Mouse (Mus musculus) ovary, postnatal 36 days (tissue): ENCODE data around the gene Gng2.

Source experiments
- DNase-seq: peaks from one replicate; pipeline ENCODE4 v3.0.0; 2022; ENCODE audit warnings: low spot score, mixed read lengths

The Gng2 gene

DNA sequence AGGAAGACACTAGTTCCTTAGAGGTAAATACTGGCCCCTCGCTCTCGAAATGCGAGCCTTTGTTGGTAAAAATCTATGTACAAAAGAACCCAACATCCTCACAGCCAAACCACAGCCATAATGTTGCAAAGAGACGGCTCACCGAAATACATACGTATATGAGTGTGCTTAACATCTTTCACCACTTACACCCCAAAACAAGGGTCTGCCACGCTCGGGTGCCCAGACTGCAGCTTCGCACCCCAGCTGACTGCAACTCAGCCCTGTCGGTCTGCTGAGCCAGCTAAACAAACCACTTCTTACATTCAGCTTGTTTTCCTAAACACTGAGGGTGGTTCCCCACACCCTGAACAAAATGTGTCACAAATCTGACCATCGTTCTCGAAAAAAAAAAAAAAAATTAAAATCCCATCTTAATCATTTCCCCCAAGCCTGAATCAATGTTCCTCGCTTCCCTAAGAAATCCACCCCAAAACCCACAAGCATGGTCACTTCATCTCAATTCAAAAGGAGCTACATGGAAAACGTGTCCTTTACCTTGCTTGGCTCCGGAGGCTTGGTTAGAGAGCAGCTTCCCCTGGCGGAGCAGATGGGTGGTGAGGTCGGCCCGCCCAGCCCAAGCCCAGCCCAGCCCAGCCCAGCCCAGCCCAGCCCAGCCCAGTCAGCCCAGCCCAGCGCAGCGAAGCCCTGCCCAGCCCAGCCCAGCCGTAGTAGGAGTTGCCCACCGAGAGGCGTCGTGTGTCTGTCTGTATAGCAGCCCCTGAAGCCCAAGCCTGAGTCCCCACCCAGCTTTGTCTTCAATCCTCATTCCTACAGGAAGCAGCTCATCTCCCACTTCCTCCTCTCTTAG lies 781 bp downstream of the Gng2 start:
- DNase-seq: peak; percentile 74

DNA sequence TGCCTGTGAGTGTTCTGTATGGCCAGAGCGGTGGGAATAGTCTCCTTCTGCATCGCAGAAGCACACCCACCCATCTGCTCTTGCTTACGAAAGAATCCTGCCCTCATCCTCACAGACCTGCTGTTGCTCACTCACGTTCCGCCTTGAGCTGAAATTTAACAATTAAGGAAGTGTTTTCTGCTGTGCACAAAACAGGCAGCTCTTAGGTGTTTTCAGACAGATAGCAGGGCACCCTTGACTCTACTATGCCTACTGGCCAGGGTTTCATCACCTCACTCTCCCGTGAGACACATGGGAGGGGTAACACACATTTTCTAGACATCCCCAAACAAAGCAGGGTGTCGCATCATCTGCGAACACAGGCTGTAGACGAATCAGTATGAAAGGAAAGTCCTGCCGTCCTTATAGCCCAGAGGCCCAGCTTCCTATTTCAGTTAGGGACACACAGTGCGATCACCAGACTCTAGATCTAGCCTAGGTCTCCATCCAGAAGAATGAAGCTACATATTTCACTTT lies 2.4 kb downstream of the Gng2 start:
- no peak for DNase-seq

DNA sequence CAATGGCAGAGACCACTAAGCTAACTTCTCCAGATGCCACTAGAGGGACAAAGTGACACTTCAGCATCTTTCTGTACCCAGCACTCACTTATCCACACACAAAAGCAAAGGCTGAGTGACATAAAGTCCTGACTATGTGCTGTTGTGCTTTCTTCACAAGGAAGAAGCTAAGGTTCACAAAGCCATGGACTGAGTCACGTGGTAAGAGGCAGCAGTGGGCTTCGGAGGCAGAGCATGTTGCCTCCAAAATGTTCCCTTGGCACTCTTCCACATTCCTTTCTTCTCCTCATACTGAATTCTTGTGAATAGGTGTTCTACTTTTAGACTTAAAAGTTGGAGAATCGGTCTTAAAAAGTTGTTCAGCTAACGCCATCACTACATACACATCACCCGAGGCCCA lies 3.0 kb downstream of the Gng2 start:
- DNase-seq: no peak

DNA sequence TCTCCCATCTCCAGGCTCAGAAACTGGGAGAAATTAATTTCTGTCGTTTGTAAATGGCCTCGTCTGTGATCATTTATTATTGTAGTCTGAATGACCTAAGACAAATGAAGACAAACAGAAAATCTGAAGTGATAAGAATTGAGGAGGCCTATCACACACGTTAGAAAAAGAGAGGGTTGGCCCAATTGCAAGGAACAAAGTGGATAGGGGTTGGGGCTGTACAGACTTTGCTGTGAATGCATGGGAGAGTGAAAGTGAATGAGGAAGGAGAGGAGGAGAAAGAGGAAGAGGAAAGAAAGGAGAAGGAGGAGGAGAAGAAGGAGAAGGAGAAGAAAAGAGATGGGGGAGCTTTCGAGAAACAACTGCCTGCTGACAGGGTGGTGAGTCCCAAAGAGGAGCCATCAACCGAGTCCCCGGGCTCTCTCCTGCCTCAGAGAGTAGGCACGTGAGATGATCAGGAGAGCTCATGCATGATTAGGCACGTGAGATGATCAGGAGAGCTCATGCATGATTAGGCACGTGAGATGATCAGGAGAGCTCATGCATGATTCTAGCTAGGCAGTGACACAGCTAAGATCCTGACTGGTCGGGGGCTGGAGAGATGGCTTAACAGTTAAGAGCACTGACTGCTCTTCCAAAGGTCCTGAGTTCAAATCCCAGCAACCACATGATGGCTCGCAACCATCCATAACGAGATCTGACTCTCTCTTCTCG lies 5.0 kb downstream of the Gng2 start:
- DNase-seq: no peak

DNA sequence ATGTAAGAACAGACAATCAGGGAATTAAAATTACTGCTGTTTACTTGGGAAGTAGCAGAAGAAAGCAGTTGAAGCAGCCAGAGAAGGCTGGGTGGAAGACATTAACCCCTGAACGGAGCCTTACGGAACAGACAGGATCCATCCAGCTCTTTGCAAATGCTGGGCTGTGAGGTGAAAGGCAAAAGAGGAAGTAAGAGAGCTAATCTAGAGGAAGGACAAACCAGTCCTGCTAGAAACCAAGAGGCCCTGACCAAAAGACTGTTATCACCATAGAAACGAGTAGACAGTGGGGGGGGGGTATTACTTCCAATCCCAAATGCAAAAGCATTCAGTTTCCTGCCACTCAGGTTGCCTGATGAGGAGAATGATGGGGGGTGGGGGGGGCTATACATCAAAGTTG lies 6.6 kb downstream of the Gng2 start:
- no peak for DNase-seq

DNA sequence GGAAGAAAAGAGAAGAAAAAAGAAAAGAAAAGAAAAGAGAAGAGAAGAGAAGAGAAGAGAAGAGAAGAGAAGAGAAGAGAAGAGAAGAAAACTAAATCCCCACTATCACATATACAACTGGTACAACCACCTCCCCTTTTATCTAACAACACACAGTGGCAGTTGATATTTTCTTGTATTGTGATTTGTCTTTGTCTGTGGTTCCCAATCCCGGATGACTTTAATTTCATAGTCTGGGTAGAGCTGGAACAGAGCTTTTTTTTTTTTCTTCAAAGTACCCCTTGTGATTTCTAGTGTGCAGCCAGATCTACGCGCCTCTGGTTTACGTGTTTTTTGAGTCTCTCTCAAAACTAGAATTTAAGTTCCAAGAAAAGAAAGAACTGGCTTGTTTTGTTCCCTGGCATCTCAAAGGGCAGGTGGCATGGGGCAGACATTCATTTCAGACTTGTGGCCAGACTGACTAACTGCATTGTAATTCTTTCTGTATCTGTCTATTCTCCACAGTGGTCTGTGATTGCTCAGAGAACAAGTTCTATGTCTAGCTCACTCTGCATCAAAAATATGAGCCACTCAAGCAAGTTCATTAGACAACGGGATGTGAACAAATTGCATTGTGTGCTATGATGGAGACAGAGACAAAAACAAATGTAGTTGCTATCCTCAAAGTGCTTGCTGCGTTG lies 7.2 kb downstream of the Gng2 start:
- DNase-seq: no peak

DNA sequence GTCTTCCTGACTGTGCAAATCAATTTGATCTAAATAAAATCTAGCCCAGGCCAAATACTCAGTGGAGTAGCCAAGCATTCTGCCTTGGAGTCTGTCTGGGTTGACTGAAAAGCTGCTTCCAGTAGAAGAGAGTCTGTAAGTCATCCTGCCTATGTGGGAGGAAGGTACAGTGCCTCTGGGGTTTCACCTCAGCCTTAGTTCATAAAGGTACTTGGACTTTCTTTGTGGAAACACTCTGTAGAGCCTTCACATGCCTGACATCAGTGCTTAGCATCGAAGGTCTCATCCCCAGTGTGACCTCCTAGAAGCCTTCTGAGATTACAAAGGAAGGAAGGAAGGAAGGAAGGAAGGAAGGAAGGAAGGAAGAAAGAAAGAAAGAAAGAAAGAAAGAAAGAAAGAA lies 7.9 kb downstream of the Gng2 start:
- DNase-seq: no peak

DNA sequence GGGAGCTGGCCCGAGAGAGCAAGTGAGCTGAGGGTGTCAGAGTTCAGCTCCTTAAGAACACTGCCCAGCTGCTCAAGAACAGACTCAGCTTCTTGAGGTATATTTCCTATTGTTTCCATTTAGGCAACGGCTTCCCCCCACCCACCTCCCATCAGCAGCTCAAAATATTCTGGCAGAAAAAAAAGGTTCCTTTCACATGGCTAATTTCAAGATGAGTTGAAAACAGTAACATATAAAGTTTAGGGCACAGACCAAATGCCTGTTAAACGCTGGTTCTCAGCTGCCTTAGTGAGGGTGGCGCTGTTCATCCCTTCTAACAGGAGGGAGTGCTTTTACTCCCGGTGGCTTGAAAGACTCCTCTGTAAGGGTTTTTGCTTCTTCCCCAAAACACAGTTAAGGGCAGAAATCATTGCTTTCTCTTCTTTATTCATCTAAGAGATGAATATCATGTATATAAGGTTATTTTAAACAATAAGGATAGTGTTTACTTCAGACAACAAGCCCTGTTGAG lies 8.4 kb downstream of the Gng2 start:
- DNase-seq: no peak

DNA sequence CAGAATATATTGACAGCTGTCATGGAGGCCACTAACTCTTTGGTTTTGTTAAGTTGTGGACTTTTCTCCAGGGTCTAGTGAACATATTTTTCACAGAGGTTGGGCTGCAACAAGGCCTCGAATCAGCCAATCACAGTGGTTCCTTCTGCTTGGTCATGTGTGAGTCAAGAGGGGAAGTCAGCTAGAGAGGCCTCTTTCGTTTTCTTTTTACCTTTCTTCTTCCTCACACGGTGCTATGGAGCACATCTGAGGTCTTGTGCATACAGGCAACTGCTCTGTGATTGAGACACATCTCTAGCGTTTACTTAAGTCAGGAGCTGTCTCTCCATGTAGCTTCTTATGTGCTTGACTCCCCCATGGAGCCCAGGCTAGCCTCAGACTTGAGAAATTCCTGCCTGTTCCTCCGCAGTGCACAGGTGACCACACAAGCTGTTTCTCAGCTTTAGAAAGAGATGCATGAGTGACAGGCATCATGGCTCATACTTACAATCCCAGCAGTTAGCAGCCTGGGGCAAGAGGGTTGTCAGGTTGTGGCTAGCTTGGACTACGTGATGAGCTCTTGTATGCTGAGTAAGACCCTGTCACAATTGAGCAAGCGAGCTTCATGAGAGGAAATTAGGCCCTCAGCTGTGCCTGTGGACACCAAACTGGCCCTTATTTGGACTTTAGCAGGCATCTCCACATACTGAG lies 9.0 kb downstream of the Gng2 start:
- no peak for DNase-seq

DNA sequence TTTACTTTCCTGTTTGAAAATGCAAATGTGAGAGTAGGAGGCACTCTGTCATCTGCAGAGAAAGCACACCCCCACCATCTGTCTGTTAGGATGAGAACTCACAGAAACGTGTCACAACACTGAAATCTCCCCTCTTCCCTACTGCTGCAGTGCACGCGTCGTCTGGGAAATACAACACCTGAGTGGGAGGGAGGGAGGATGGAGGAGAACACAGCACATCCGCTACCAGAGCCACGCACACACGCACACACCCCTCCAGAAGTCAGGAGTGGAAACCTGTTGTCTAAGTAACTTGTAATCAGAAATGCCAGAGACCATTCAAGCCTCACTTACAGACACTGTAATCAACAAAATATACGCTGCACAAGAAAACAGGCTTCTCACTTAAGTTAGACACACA lies 9.9 kb downstream of the Gng2 start:
- no peak for DNase-seq

DNA sequence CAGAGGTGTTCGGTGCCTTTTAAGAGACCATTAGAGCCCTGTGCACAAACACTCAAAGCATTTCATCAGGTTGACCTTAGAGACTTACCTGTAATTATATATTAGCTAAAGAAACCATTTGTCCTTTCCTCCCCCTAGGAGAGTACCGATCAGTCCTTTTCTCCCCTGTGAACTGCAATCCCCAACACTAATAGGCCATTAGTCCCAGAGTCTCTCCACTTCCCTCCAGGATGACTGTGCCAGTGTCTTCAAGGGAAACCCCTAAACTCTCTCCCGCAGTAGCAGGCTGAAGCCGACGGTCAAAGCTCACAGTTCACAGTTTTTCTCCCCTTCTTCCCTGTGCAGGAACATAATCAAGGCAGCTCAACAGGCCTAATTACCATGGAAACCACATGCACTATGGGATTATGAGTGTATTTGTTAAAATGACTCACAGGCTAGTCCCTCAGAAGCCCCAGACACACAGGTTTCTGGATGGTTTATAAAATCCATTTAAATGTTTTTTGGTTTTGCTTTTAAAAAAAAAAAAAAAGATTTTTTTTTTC lies 13.4 kb downstream of the Gng2 start:
- no peak for DNase-seq

DNA sequence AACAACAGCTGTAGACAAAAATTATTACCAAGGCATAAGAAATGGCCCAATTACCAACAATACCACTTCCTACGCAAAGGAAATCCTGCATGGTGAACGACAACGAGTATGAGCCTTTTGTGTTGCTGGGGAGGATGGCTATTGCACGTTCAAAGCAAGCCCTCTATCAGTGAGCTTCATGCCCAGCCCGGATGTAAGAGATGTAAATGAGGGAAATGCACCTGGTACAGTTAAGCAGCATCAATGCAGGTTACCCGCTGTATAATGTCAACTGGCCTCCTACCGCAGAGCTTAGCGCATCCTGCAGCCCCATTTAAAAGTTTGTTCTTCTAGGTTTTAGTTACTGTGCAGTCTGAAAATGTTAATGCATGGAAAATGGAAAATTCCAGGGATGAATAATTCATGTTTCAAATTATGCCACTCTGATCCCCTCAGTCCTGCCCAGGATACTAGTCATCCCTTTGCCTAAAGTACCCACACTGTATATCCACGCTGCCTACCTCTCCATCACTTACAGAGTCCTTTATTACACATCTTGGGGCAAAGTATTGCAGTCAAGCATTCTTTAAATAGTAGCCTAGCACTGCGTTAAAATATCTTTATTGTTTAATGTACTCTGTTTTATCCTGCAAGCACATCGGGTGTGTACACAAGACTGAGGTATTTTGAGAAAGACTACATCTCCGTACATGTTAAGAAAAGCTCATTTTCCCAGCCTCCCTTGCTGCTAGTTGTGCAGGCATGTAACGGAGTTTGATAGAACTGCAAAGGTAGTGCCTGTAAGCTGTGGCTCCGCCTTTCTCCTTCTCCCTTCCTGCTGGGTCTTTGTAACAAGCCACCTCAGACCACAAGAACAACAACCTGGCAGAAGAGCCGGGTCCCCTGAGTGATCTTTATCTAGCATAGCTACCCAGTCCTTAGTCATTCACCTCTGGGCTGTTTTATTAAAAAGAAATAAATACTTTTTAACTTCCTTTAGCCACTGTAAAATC lies 15.2 kb downstream of the Gng2 start:
- DNase-seq: no peak

DNA sequence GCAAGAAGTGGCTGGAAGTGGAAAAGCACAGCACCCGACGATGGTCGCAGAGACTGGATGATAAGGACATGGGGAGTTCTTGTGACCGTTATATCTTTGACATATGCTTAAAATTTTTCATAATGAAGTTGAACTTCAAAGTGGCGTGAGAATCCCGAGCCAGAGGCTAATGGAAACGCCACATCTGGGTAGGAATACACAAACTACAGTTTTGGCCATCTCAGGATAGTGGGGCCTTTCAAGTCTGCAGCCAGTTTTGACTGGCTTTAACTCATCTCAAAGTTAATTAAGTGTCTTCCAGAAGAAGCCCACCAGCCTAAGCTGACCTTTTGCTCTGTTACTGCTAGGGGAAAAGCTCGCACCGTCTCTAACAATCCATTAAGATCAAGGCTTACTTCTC lies 17.6 kb downstream of the Gng2 start:
- DNase-seq: no peak

DNA sequence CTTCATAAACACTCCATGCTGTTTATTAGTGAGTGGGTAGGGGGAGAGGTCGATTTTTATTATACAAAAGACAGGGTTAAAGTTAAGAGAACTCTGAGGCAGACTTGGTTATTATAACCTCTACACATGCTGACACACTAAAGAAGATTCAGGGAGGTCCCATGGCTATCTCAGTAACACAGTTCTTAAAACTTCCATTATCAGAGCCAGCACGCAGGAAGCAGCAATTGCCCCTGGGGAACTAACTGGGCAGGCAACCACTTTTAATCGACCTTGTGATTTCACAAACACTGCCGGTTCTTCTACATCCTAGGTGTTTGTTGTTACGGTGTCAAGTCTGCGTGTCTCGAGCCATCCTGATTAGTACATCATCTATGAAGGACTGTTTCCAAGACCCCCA lies 22.4 kb downstream of the Gng2 start:
- DNase-seq: no peak

DNA sequence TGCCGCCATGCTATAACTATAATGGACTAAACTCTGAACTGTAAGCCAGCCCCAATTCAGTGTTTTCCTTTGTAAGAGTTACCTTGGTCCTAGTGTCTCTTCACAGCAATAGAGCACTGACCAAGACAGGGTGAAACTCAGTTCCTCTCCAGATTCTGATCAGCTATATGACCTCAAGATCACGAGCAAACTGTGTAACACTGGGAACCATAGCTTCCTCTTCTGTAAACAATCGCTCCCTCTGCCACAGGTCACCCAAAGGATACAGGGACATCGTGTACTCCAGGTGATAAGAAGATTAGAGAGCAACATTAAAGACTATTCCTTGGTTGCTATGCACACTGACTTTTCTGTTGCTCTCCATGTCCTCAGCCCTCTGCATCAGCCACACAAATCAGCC lies 26.6 kb downstream of the Gng2 start:
- DNase-seq: no peak

DNA sequence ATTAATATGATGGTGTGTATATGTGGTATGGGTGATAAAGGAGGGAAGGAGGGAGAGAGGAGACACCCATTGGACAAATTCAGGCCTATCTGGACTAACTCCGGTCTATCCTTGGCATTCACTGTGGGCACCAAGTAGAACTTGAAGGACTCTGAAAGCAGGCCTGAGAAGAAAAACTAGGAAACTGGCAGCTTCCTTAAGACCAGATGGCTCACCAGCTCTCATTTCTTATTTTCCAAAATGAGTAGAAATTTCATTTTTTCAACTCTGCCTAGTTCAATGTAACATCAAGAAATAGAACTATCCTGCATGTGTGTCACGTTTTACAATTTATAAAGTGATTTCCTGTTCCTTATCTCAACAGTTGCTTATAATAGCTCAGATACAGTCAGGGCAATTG lies 28.0 kb downstream of the Gng2 start:
- no peak for DNase-seq

DNA sequence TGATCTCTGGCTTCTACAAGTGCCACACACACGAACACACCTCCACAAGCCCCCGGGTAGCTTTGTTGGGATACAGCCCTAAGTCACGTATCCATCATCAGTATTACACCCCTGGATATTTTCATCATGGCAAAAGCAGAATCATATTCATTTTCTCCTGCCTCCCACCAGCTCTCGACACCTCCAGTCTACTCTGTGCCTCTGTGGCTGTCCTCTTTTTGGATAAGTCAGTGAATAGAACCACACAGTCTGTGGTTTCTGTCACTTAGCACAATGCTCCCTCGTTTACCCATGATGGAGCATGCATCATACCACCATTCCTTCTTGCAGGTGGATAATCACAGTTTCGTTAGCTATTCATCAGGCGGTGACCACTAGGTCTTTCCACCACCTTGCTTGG lies 31.2 kb downstream of the Gng2 start:
- no peak for DNase-seq

DNA sequence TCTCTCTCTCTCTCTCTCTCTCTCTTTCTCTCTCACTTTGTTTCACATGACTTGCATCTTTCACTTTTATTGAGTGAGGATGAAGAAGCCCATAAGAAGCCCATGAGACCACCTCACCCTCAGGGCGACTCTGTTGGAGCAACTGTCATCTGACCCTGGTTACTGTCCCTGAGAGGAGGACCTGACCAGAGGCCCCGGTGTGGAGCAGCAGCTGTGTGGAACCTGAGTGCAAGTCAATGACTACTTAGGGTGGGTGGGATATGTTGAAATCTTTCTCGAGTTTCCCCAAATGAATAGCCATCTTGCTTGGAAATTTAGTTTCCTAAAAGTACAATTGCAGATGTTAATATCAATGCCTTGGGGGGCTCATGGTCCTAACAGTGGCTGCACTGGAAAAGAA lies 34.7 kb downstream of the Gng2 start:
- DNase-seq: no peak

DNA sequence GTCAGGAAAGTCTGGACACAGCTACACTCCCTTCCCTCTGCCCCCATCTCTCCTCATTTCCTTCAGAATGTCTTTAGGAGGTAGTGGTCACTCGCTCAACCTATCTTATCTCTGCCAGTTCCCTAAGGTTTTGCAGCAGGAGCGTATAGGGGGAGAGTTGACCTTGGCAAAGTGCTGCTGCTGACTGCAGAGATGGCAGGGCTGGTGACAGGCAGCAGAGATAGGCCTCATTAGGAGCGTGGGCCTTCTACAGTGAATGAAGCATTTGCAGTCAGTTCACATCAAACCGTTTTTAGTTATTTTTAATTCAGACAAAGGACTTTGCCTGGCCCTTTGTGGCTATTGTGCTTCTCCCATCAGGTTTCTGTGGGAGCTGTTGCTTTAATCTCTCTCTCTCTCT lies 35.1 kb downstream of the Gng2 start:
- no peak for DNase-seq

DNA sequence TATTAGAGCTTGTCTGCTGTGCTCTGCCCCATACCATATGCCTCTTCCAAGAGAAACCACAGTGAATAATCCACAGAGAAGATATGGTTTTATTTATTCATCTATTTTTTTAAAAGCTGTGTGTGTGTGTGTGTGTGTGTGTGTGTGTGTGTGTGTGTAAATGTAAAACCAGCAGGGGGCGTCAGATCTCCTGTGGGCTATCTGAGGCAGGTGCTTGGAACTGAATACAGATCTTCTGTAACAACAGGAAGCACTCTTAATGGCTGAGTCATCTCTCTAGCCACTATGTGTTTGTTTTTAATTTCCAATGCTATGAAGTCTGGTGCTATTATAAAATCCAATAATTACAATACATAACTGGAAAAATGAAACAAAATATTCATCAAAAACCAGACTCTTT lies 37.4 kb downstream of the Gng2 start:
- no peak for DNase-seq

DNA sequence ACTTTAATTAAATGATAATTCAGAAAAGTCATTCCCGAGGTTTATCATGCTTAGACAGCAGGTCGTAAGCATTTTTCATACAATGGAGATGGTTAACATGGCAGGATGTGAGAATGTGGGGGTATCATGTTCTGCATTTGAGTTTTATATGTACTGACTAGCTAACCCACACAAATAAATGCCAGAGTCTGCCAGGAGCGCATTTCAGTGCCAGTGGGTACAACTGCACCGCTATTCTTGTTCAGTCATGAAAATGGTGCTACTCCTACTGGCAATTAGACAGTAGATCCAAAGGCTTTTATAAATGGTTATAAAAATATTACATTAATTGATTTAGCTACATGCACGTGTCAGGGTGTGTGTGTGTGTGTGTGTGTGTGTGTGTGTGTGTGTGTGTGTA lies 38.9 kb downstream of the Gng2 start:
- DNase-seq: no peak
